Mouse (Mus musculus): ENCODE data around the gene Lrrc25.

GRCm38 (mm10) chr8:70607898-70608748 lies 7.8 kb upstream of the Lrrc25 start:
- TF ChIP-seq EP300 (IDR thresholded peaks at IDR 0.05; ENCODE audit: low read depth) (no peak), CTCF (IDR thresholded peaks at IDR 0.05; ENCODE audit: low read depth) (no peak)
